Mouse (Mus musculus) kidney, adult 9 months (tissue): ENCODE results near the gene Trpc7.

Source experiments
- DNase-seq: peaks from one replicate; pipeline ENCODE4 v3.0.0; 2022

Gene Trpc7

DNA sequence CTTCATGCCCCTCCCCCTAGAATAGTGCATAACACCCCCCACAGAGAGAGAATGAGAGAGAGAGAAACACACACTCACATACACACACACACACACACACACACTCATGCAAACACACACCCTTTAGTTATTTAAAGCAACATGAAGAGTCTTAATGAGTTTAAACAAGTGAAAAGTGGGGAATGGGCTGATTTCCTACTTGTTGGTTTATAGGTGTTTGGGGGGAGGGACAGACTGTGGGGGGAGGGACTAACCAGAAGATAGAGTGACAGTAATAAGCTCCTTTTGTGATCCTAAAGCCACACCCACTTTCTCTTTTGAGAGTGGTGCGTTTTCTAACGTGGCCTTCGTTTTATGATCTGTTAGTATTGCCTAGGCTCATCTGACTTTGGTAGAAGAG is at the start of gene Trpc7:
TSS of gene Trpc7 (minus strand) at position 101 of the 400 bp plus-strand sequence.
- no peak for DNase-seq

DNA sequence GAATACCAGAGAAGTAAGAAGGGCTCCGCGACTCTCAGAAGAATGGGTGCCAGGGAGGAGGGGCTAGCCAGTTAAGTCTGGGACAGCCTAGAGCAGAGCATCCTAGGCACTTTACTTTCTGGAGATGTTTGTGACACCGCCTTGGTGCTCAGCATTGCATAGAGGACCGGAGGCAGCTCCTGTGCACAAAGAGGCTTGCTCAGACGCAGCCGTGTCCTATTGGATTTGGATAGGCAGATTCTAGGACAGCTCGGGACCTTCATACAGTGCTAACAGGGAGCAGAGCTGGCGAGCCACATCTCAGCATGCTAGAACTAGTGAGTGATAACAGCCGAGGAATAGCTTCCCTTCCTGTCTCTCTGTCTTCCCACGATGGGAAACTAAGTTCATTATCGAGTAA is 43.5 kb upstream of the Trpc7 start:
- DNase-seq: no peak

DNA sequence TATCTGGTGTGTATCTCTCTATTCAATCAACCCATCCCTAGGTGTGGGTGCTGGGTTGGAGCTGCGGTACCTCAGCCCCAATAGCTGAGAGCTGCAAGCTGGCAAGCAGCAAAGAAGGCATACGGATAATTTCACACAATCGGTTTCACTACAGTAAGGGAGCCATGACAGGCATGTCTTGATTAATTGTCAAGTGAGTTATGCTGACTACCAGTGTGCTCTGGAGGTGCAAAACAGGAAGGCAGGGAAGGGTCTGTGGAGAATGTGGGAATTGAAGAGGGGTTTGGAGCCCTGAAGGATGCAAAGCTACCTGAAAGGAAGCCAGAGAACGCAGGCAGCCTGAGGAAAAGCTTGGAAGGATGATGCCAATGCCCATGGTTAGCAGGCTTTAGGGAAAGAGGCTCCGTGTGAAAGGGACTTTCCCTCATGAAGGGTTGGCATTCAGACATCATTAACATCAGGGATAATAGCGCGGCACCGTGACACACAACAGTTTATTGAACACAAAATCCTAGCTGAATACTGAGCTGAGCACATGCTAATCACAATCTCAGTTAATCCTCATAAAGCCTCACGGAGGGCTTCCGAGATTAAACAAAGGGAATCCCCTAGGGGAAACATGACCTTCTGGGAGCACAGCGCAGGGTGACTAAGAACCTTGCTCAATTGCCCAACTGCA is 38.2 kb upstream of the Trpc7 start:
- DNase-seq: no peak

DNA sequence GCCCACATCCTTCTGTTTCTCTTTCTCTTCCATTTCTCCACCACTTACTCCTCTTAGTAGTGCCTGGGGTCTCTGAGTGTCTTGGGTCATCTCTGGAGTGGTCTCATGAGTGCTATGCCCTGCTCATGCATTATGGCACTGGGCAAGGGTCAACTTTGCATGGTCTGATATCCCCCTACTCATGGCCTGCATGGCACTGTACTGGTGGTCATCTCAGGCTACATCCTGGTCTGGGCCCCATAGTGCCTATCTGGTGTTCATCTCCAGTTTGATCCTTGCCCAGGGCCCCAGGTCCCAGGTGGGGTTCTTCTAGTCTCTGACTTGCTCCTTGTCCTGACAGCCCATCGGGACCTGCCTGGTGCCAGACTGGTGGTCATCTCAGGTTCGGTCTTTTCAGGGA is 34.6 kb upstream of the Trpc7 start:
- DNase-seq: no peak

DNA sequence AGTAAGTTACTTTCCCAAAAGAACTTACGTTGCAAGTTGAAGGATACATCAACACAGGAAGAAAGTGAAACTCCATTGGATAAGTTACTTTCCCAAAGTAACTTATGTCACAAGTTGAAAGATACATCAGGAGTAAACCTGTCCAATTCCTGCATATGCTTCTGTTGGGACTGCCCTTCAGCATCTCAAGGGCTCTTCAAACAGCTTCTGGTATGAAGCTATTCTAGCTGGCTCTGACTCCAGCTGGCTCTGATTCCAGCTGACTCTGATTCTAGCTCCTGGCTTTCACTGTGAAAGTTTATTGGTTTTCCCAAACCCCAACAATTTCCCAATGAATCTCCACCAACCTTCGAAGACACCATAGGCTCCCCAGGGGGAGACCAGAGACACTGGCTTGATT is 27.2 kb upstream of the Trpc7 start:
- DNase-seq: no peak

DNA sequence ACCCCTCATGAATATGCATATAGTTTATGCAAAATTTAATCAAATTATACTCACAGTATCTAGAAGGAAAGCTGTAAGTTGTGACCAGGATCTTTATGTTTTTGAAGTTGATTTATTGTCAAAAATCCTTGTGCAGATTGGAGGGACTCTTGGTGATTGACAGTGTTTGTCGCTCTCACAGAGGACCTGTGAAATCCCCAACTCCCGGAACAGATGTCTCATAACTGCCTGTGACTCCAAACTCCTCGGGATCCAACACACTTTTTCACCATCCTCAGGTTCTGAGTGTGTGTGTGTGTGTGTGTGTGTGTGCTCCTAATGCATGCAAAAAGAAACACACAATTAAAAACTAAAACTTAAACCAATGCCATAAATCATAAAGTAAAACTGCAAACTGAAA is 25.5 kb upstream of the Trpc7 start:
- no peak for DNase-seq

DNA sequence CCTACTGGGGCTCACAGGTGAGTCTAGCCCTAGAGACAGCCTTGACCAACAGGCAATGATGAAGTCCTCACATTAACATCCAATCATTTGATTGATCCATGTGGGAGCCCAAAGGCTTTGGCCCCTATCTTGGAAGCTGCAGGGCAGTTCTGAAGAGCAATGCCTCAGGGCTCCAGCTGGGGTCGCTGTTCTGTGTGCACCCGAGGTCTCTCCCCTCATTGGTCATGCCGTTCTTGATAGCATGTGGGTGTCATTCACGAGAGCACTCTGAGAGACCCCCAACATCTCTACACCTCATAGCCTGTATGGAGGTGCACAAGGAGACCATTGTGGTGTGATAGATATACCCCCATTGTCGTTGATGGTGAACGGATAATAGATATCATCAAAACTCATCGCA is 18.9 kb upstream of the Trpc7 start:
- DNase-seq: no peak

DNA sequence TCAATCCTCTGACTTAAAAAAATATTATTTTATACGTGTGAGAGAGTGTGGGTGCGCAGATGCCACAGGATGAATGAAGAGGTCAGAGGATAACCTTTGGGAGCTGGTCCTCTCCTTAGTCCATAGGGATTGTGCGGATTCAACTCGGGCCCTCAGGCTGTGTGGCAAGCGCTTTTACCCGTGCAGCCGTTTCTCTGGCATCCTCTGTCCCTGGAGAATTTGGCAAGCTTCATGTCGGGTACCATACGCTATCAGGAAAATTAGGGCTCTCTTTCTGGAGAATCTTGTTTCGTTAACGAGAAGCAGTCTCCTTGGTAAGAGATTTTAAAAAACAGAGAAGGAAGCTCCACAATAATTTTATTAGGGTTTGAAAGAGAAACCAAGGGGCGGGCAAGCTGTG is 15.3 kb upstream of the Trpc7 start:
- no peak for DNase-seq

DNA sequence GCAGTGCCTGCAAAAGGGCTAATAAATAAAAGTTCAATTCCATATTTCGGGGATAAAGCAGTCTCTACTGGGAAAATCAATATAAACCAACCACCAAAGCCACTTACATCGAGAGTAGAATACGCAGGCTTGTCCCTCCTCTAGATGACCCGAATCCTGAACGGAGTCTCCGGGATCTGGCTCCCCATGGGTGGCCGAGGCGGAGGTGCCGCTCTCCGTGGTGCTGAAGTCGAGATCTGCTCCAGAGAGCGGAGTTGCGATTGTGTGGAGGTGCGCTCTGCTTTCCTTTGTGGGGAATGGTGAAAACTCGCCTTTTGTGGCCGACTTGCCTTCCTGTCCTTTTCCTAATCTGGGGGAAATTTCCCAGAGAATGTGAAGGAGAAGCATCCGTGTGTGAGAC is 407 bp downstream of the Trpc7 start:
- DNase-seq: peak; percentile 35

DNA sequence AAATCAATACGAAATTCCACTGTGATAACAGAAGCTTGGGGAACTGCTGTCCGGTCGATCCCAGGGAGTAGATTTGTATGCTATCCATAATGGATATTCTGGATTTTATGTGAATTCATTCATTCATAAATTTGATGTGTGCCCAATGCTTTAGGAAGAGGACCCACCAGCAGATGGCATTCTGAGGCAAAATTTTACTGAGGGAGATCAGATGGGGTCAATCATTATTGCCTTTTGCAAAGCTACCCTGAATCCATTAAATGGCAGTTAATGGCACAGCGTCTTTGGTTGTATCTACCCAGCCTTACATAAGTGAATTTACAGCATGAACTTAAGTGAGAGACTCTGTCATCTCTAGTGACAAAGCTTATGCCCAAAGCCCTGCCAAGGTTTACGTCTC is 1.2 kb downstream of the Trpc7 start:
- no peak for DNase-seq

DNA sequence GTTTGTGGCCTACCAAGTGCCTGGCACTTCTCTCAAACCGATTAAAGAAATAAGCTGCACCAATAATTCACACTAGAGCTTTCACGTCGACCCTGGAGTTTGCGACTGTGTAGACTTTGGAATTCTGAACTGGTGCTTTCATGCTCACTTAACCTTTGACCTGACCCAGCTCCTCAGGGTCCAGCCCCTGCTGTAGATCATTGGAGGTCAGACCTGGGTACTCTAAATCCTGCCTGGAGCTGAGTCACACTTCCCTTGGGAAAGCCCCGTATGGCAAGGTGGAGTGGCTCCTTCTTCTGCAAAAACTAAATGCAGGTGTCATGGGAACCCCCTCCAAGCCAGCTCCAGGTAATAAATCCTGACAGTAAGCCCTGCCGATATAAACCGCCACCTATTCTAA is 5.9 kb downstream of the Trpc7 start:
- no peak for DNase-seq

DNA sequence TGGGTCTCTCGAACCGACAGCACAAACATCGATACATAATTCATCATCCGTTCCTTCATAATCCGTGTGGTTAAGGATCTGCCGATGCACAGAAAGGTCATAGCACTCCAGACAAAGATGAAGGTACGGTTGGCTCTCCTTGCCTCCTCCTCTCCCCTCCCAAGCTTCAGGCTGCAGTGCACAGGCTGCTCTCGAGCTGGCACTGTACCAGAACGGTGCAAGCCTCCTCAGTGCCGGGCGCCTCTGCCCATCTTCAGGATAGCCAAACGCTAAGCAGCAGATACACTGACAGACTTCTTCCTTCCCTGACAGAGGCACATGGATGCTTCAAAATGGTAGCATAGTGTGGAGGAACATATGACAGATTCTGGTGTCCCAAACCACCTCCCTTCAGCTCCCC is 12.9 kb downstream of the Trpc7 start:
- no peak for DNase-seq

DNA sequence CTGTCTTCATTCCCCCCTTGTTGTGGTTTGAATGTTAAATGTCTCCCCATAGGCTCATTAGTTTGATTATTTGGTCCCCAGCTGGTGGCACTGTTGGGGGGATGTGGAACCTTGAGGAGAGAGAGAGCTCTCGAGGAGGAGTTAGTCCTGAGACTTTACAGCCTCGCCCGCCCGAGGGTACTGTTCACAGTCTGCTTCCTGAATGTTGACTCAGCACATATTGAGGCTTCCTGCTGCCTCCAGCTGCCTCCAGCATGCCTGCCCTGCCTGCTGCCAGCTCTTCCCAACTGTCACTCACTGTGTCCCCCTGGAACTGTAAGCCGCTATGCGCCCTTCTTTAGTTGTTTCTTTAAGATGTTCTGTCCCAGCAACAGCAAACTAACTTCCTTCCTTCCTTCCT is 31.2 kb downstream of the Trpc7 start:
- no peak for DNase-seq

DNA sequence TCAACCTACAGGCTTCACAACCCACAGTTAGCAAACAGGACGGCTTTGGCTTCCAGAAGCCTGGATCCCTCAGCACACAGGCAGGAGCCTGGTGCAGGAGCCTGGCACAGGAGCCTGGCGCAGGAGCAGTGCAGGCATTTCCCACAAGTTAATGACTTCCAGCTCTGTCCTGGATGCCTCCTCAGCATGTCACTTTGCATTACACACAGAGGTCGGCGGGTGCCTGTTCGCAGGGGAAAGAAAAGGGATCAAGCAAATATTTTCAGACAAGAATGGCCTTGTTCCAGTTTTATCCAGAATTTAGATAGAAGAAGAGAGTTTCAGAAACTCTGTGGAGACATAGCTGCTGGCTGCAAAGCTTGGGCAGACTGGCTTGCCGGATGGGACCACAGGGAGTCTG is 33.8 kb downstream of the Trpc7 start:
- DNase-seq: no peak

DNA sequence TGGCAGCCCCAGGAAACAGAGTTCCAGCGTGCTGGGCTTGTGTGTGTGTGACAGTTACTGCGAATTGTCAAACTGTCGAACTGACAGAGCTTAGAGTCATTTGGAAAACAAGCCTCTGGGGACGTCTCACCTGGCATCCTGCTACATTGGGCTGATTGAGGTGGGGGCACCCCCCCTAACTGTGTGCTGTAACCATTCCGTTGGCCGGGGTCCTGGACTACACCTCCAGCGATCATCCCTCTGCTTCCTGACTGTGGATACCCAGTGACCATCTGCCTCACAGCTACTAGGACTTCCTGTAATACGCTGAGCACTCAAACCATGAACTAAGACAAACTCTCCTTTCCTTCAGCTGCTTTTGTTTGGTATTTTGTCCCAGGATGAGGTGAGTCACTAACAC is 41.3 kb downstream of the Trpc7 start:
- DNase-seq: no peak

DNA sequence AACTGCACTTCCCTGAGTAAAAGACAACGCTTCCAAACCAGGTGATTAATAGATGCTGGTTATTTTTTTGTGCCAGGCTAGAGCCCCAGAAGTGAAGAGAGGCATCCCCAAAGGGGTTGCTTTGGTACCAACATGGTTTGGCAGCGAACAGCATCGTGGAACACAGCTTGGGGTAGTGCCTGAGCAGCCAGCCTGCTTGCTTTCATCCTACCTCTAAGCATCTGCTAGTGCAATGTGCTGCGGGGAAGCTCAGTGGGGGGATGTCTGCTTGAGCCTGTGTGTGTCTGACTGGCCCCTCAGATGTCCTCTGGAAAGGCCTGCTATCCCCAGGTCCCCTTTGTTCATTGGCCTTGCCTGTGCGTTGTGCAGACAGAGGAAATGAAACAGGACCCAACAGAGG is 42.4 kb downstream of the Trpc7 start:
- DNase-seq: no peak

DNA sequence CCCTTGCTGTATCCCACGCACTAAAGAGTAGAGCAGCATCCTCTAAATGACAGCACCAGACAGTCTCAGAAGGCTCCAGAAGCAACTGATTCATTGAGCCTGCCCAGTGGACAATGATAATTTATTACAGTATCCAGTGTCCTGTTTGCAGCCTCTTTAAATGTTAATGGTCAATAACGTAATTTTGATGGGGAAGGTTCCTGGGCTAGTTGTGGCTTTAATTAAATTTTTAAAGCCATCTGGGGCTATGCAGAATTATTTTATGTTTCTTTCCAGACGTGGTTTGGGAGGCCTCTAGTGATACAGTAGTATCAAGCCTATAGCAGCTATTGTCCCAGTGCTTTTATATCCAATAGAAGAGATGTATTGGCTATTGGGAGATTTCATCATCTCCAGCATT is 49.9 kb downstream of the Trpc7 start:
- no peak for DNase-seq

DNA sequence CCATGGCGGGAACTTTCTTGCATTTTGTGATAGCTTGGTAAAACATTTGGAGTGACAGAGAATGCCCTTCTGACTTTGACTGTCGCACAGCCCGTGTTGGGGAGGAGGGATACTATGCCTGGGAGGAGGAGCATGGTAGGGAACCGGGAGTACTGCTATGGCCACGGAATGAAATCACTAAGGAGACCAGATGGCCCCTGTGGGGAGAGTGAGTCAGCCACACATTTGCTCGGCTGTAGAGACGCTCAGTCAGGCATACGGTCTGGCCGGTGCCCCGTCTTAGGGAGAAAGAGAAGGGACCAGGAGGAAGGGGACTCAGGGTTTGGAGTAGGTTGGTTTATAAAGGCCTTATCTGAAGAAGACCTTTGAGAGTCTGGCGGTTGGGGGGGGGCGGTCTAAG is 80.3 kb downstream of the Trpc7 start:
- no peak for DNase-seq

DNA sequence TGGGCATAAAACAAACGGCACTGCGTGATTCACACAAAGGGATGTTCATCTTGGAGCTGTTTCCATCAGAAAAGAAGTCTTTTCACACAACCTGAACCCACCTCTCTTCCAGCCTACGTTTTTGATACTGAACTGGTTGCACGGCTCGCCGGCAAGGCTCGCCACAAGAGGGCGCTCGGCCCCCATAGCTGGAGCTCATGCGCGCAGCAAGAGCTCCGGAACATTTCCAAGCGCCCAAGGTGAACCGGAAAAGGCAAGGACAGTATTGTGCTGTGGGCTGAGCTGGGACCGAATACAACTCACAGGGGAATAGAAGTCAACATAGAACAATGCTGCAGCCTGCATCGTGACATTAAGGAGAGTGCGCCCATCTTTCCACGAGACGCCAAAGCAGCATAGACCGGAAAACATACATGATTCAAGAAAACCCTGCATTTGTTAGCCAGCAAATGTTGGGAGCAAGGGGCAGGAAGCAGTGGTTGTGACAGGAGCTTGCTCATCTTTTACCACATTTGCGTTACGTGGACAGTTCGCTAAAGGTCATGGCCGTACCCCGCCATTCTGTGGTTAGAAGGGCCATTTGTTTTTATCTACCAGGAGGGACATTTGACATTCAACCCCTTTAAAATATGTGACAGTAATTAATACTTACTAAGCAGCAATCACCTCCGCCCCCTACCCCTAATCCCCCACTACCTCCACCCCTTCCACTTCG is 88.9 kb downstream of the Trpc7 start:
- peak; percentile 87 for DNase-seq

DNA sequence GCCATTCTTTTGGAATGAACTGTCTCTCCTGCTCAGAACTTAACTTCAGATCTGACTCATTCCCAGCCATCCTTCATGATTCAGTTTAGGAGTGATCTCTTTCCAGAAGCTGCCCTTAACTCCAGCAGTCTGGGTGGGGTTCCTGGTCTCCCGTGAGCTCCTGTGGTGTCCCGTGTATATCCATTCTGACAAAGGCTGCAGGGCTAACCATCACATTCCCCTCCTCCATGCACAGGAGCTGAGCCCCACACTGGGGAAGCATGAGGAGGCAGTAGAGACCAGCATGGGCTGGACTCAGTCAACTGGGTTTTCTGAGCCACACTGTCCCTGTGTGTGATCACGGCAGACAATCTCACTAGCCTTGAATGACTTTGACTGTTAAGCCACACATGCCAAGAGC is 90.7 kb downstream of the Trpc7 start:
- no peak for DNase-seq

DNA sequence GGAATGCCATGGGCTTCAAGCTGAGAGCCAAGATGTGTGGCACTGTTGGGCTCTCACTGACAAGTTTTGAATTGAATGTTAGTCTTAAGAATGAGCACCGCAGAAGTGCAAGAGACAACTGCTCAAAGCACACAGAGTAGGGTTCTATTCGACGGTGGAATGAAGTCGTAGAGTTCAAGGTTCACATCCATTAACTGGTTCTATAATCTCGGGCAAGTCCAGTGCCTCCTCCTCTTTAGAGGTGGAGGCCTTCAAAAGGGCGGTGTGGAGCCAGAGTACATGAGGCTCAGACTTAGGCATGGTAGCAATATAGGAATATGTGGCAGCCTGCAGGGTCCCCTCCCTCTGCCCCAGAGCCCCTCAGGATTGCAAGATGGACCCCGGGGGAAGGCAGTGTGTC is 98.3 kb downstream of the Trpc7 start:
- no peak for DNase-seq

DNA sequence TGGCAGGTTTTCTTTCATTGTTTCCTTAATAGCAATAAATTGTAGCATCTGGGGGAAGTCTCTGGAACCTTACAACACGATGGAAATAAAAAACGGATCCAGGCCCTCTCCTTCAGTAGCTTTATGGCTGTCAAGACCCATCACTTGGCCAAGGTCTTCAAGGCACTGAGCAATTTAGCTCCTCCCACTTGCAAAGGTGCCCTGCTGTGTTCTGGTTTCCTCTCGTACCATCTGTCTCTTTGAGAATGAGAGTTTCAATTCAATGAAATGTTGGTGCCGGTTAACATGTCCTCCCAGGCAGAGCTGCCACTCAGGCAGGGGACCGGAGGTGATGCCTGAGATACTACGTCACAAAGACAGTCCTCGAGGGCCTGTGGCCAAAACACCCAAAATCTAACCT is 100.3 kb downstream of the Trpc7 start:
- DNase-seq: no peak

DNA sequence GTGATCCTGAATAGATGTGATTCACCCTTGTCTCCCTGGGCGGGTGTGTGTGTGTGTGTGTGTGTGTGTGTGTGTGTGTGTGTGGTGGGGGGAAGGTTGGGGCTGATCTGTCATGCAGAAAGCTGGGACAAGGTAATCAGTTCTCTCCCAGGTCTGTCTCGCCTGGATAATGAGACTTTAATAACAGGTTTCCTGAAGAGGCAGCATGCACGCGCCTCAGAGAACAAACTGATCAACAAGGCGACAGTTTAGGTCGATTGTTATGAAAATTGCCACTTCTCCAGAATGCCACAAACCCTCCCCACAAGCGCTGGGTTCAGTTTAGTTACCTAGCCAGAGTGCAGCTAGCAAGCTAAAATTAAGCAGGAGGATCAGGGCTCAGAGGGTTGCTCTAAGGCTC is 101.4 kb downstream of the Trpc7 start:
- DNase-seq: no peak

DNA sequence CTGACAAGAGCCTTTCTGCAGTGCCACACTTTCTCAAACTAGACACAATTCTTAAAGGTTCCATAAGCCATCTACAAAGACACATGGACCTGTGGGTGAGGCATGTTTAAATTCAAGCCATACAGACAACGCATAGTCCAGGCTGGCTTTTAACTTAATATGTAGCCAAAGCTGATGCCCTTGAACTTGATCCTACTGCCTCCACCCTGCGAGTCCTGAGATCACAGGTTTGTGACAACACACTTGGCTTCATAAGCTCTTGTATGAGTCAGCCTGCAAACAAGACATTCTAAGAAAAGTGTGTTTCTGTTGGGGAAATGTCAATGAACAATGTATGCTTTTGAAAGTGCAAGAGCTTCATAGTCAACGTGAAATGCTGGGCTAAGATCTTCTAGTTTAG is 102.9 kb downstream of the Trpc7 start:
- no peak for DNase-seq

DNA sequence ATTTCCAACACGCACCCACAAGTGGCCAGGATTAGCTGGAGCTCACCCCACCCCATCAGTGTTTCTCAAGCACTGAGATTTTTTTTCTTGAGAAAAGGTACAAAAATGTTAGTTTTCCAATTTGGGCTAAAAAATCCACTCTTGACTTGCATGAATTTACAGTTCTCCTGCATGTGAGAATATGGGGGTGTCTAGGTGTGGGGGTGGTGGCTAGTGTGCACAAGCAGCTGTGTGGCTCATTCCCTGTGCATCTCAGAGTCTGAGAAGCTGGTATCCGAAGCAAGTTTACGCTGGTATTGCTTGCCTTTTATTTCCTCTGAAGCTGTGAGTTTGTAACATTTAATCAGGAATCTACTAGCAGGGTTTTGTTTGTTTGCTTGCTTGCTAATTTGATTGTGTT is 105.1 kb downstream of the Trpc7 start:
- no peak for DNase-seq
